Mouse (Mus musculus) thymus, postnatal 25 days (tissue): ENCODE results near the gene Hdac1.

Experiments used
- DNase-seq: peaks from one replicate; pipeline ENCODE4 v3.0.0; 2022

Gene Hdac1

GRCm38 (mm10) chr4:129542592-129543141 lies at the start of gene Hdac1:
Gene Hdac1, minus strand, starts transcription at chr4:129542713.
- peak; percentile 98 for DNase-seq

GRCm38 (mm10) chr4:129588865-129589264 lies 46.4 kb upstream of the Hdac1 start:
- DNase-seq = no peak

- DNase-seq = no peak
These were observed 44.4 kb upstream of the Hdac1 start for GRCm38 (mm10) chr4:129586943-129587342.

- DNase-seq = no peak
These were observed 43.3 kb upstream of the Hdac1 start for GRCm38 (mm10) chr4:129585773-129586172.

- DNase-seq = peak; percentile 93
These were observed 42.5 kb upstream of the Hdac1 start for GRCm38 (mm10) chr4:129584884-129585608.

- no peak for DNase-seq
These were observed 41.9 kb upstream of the Hdac1 start for GRCm38 (mm10) chr4:129584370-129584769.

- DNase-seq = no peak
These were observed 39.7 kb upstream of the Hdac1 start for GRCm38 (mm10) chr4:129582251-129582650.

- DNase-seq = peak; percentile 72
These were observed 37.8 kb upstream of the Hdac1 start for GRCm38 (mm10) chr4:129580347-129580746.

GRCm38 (mm10) chr4:129578466-129578865 lies 36.0 kb upstream of the Hdac1 start, which contains the start of gene Fam167b:
Gene Fam167b, minus strand, starts transcription at chr4:129578549.
- no peak for DNase-seq

- DNase-seq = no peak
These were observed 35.2 kb upstream of the Hdac1 start for GRCm38 (mm10) chr4:129577688-129578087.

- peak; percentile 87 for DNase-seq
These were observed 34.5 kb upstream of the Hdac1 start for GRCm38 (mm10) chr4:129576863-129577491.

GRCm38 (mm10) chr4:129575171-129575844 lies 32.8 kb upstream of the Hdac1 start:
- DNase-seq = peak; percentile 93

GRCm38 (mm10) chr4:129573430-129573829 lies 30.9 kb upstream of the Hdac1 start, which contains the start of gene Lck:
Gene Lck, minus strand, starts transcription at chr4:129573641.
- peak; percentile 89 for DNase-seq

- peak; percentile 38 for DNase-seq
These were observed 30.5 kb upstream of the Hdac1 start for GRCm38 (mm10) chr4:129573093-129573370.

- no peak for DNase-seq
These were observed 30.0 kb upstream of the Hdac1 start for GRCm38 (mm10) chr4:129572236-129573092.

GRCm38 (mm10) chr4:129571551-129572084 lies 29.1 kb upstream of the Hdac1 start:
- peak; percentile 42 for DNase-seq

GRCm38 (mm10) chr4:129570028-129570427 lies 27.5 kb upstream of the Hdac1 start:
- DNase-seq = no peak

- no peak for DNase-seq
These were observed 25.9 kb upstream of the Hdac1 start for GRCm38 (mm10) chr4:129568366-129568765.

- no peak for DNase-seq
These were observed 22.6 kb upstream of the Hdac1 start for GRCm38 (mm10) chr4:129565139-129565538.

GRCm38 (mm10) chr4:129563718-129564117 lies 21.2 kb upstream of the Hdac1 start:
- no peak for DNase-seq

- no peak for DNase-seq
These were observed 18.7 kb upstream of the Hdac1 start for GRCm38 (mm10) chr4:129561184-129561583.

GRCm38 (mm10) chr4:129558321-129558955 lies 15.9 kb upstream of the Hdac1 start:
- DNase-seq = peak; percentile 92
